Mouse (Mus musculus): Measurements from ENCODE around the gene Yes1. TPM values are rescaled to one million over a fixed set of nuclear protein-coding genes. Genes with fewer than 3 reads are reported as not detected.
"Not testable (repeated sequence)": the region's sequence is repeated elsewhere in the genome, so short reads cannot be mapped to it uniquely, and the experiment has no call there.

Yes1 gene
- total RNA-seq (2022): 10 to 100 TPM; 13.0 to 15.5 (median 14.3) TPM

DNA sequence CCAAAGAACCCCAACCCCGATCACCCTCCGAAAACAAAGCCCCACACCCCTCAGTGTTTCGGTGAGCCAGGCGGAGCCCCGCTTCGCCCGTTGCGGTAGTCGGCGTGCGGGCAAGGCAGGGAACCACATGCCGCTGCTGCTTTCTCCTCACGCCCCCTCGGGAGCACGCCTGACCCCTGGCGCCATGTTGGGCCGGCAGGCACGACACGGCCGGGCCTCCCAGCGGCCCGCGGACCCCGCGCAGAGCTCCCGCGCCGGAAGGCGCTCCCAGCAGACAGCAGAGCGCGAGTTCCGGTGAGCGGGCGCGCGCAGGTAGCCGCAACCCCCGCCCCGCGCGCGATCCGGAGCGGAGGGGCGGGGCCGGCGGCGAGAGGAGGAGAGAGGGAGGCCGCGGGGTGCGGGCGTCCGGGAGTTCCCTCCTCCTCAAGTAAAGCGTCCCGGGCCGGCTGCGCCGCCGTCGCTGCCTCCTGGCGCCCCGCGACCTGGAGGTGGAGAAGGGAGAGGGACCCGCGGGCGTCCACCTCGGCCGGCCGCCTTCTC lies at the start of gene Yes1:
TSS of gene Yes1 (plus strand) at position 371 of the 540 bp plus-strand sequence.
- DNase-seq (ENCODE audit: low spot score in 2 of 2): peak; percentile 47 to 48

DNA sequence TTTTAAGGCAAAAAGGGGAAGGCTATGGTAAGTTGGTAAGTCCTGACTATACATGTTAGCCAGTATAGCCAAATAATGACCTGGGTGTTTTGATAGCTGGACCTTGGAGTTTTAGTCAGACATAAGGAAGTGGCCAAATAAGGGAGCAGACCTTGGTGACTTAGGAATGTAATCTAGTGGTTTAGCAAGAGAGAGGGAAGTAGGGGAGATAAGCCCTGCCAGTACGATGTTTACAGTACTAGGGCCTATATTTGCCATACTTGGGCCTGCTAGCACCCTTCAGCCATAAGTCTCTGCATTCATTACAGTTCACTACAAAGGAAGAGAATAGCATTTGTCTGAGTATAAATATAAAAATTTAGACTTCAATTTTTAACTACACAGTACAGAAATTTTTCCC lies 46.3 kb upstream of the Yes1 start:
- no peak for DNase-seq (ENCODE audit: low spot score in 2 of 2)

DNA sequence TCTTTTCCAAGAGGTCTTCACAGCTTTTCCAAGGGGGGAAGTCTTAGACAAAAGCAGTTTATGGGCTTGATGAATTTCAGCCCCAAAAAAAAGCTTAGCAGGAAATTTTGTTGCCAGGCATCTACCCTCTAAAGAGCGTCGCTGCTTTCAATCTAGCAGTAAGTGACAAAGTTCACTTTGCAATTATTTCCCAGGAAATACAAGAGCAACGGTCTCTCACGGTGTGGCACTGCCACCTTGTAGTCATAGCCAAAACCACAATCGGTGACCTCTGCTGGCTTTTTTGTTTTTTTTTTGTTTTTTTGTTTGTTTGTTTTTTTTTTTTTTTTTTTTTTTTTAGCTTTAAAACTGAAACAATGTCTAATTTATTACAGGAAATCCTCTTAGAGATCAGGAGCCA lies 39.2 kb upstream of the Yes1 start:
- DNase-seq (ENCODE audit: low spot score in 2 of 2): no peak

DNA sequence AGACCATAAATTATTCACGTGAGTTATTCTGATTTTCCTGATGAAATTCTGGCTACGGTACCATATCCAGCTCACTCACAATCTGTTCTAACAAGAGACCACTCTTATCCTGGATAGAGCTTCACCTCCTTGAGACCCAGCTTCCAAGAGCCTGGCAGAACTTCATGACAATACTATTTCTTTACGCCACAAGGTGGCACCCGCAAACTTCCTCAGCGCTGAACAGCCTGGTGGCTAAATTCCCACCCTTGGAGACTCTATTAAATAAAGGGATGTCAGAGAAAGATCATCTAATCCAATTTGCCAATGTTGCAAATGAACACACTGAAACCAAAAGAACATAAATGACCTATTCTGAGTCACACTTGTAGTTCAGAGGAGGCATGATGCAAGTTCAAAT lies 22.8 kb upstream of the Yes1 start:
- DNase-seq (ENCODE audit: low spot score in 2 of 2): peak in 1 of 2 experiments; percentile 23

DNA sequence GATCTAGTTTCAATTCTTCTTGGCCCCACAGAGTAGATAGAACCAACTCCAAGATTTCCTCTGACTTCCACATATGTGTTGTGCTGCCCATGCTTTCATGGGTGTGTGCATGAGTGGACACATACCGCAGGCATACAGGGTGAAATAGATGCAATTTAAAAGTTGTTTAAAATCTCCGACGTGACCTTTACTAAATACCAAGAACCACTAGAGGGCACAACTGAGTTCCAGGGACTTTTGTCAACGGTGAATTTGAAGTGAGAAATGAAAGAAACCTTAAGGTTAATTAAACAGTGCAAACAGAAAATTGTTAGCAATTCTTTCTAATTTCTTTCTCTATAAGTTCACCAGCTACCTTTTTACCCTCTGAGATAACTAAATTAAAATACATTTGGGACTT lies 17.2 kb upstream of the Yes1 start:
- DNase-seq (ENCODE audit: low spot score in 2 of 2): no peak

DNA sequence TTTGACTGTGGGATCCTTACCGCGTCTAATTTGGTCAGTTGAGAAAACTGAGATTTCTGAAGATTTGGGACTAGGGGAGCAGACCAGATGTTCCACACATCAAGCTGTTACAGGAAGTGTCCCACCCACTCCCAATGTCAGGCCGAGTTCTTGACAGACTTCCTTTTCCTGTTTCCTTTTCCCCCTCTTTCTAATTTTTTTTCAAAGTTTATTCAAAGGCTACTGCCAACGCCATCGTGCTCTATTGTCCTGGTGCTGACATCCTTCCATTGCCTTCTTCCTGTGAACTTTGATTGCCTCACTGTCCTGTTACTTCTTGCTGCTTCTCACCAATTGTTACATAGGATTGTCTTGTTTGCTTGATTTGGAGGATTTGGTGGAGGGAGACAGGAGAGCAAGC lies 16.6 kb upstream of the Yes1 start:
- no peak for DNase-seq (ENCODE audit: low spot score in 2 of 2)

DNA sequence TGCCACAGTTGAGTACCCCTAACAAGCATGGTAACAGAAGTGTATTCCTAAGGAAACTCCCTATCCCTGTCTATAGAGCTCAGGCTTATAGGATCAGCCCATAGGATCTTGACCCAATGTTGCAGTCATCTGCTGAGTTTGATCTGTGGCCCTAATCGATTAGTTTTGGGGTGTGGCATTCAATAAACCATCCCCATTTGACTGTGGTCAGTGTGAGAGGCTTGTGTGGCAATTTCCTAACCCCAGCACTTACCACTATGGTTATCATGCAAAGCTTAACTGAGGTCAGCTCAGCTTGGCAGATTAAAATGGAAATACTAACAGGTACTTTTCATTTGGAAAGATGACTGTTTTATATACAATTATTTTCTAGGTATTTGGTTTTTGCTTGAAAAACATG lies 5.1 kb upstream of the Yes1 start:
- no peak for DNase-seq (ENCODE audit: low spot score in 2 of 2)

DNA sequence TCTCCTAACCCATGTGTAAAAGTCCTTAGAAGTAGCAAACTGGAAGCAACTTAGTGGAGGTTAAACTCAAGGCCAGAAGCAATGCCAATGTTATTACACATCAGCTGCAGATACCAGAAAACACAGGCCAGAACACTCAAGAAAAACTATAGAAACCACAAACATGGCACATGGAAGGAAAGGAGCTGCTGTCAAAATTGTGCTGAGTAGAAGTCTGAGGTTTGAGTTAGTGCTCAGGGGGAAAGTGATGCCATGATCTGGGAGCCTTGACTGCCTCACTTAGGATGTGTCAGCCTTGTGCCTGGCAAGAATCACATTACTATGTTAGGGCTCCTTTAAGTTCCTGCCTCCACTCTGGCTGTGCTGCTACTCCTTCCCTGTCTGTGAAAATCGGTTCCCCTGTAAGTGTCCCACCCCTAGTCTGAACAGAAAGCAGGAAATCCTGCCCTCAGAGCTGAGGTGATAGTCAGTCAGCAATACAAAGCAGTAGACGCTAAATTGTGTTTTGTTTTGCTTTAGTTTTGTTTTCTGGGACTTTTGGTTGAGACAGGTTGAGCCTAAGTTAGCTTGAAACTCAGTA lies 3.1 kb upstream of the Yes1 start:
- no peak for DNase-seq (ENCODE audit: low spot score in 2 of 2)

DNA sequence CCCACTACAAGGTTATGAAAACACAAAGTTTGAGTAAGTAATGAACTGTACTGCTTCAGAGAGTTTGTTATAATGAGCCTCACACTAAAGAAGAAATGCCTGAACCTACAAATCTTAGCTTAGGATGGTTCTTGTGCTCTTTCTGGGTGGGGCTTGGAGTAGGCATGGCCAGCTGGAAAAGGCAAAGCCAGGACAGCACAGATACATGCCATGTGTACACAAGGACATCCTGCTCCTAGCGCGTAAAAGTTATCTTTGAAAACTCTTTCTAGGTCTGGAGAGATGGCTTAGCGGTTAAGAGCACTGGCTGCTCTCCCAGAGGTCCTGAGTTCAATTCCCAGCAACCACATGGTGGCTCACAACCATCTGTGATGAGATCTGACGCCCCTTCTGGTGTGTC lies 2.5 kb upstream of the Yes1 start:
- DNase-seq (ENCODE audit: low spot score in 2 of 2): no peak

DNA sequence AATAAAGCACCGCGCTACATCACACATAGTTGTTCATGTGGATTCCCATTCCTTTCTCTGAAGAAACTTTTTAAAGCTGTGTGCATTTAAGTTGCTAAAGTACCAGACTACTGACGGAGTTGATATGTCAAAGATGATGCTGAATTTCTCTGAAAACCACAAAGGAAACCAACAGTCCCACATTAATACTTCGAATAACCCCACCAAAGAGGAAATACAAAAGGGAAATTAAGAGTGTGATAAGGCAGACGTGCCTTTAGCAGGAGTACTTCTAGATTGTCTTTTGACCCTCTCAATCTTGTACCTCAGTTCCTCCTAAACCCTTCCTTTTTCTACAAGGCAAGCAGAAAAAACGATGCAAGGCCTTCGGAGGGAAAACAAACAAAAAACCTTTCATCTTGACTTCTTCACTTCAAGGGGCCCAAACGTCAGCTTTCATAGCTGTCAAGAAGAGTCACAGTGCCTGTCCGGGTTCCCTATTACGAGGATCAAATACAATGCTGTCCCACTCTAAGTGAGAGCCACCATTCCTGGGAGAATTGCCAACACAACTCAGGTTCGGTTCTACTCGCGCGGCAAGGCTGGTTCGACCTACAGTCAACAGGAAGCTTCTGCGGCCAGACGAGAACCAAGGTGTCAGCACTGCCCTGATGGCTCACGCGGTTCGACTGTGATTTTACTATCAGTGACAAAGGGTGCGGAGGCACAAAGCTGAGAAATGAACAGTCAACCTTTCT lies 739 bp upstream of the Yes1 start:
- peak; percentile 9 to 40 for DNase-seq (ENCODE audit: low spot score in 2 of 2)

DNA sequence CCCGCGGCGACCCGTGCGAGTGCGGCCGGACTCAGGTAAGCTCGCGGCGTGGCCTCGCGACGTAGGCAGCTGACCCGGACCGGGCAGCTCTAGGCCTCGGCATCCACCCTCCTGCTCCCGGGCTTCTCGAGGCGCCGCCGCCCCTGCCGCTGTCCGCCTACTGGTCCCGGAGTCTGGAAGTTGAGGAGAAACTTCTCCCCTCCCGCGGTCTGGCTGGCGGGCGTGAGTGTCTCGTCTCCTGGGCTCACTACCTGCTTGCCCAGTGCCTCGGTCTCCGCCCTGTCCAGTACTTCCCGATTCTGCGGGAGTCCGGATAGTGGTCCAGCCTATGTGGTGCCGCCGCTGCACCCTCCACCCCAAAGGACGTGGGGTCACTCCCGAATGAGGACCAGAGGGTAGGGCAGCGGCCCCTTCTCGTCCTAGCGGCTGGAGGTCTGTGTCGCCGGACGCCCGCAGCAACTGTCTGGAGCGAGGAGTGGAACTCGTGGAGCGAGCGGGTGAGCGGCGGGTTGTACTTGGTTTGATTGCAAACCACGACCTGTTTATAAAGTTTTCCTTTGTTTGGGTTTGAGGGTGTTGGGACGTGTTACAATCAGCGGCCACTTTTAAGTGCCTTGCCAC lies 480 bp downstream of the Yes1 start:
- peak in 1 of 2 experiments; percentile 43 for DNase-seq (ENCODE audit: low spot score in 2 of 2)

DNA sequence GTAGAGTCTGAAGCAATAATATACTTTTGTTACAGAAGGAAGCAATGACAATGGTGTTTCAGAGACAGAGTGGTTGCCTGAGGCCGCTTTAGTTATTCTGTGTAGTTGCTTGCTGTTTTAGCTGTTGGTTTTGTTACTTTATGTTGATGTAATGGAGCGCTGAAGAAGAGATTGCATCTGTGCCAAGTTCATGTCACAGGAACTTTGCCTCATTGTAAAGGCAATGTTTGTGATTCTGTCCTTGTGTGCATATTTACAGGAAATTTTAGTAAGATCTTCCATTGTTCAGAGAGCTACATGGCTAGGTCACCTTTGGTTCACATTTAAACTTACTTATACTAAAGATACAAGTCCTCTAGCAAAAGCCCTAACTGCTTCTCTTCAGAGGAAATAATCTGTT lies 3.3 kb downstream of the Yes1 start:
- no peak for DNase-seq (ENCODE audit: low spot score in 2 of 2)

DNA sequence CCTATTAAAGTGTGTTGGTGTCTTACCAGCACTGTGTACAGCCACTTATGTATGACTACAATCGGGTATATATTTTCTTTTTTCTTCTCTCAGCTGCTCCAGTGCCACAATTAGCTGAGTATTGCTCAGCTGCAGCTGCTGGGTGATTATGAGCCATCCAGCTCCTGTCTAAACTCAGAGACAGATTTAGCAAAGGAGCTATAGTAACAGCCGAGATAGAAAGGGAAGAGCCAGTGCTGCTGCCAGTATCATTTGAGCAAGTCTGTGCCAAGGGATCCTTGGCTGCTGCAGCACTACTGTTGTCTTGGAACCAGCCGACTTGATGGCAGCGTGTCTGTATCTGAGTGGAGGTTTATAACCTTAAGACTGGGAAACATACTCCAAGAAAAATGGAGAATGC lies 3.7 kb downstream of the Yes1 start:
- DNase-seq (ENCODE audit: low spot score in 2 of 2): peak; percentile 20 to 71

DNA sequence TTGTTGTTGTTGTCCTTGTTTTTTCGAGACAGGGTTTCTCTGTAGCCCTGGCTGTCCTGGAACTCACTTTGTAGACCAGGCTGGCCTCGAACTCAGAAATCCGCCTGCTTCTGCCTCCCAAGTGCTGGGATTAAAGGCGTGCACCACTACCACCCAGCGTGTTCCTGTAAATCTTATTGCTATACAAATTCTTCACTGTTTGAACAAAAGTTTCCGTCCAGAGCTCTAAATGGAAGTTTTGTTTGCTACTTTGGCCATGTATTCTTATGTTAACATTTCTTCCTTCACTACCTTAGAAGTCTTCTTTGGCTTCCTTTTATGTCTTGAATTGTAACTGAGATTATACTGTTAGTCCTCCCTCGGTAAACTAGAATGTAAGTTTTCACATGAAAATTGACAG lies 5.5 kb downstream of the Yes1 start:
- DNase-seq (ENCODE audit: low spot score in 2 of 2): not testable (repeated sequence)

DNA sequence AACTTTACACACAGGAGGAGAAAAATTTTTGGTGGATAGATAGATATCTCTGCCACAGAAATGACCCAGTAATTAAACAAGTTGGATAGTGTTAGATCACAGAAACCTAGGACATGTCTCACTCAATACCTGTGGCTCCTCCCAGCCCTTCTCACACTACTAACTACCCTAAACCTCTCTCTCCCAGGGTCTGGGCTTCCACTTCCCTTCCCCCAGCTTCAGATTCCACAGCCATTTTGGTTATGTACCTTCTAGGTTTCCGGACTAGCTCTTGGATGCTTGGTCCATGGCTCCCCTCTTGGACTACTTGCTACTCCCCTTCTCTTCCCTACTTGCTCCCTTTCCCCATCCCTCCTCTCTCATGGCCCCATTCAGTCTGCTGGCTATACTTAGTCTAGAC lies 6.9 kb downstream of the Yes1 start:
- no peak for DNase-seq (ENCODE audit: low spot score in 2 of 2)

DNA sequence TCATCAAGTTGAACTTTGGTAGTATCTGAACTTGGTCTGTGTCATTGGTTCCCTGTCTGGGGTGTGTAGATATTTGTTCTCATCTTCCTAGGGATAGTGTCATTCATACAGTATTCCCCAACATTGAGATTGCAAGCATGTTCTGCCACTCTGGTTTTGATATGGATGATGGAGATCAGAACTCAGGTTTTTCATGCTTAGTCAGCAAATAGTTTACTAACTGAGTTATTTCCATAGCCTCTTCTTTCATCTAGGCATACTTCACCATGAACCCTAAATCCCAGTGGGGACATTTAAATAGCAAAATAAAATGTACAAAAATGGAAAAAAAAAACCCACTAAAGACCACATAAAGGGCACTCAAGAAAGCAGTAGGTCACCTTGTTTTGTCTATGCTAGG lies 12.7 kb downstream of the Yes1 start:
- DNase-seq (ENCODE audit: low spot score in 2 of 2): no peak

DNA sequence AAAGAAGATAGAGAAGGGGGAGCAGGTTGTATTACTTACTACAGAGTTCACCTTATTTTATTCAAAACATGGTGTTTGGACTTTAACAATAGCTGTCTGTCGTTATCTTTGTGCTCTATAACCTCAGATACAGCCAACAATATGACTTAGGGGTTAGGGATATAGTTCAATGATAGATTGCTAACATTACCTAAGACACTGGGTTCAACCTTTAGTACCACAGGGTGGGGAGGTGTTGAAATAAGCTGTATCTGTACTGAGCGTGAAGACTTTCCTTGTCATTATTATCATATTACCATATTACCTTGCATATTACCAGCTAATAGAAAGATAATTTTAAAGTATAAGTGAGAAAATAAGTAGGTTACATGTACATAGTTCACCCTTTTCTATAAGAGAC lies 13.8 kb downstream of the Yes1 start:
- DNase-seq (ENCODE audit: low spot score in 2 of 2): no peak

DNA sequence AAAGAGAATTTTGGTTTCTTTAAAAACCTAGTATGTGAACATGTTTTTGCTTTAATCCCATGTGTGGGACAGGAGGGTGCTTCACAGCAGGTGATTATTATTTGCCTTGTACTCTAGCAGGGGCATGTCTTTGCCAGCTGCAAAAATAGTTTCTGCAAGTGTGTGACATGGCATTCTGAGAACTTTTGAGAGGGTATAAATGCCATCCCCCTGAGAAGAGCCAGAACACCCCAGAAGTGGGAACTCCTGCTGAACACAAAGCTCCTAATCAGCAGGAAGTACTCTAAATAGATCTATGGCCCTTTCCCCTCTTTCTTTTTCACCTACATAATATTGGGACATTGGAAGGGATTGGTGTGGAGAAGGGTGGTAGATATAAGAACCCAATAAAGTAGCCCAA lies 22.2 kb downstream of the Yes1 start:
- no peak for DNase-seq (ENCODE audit: low spot score in 2 of 2)

DNA sequence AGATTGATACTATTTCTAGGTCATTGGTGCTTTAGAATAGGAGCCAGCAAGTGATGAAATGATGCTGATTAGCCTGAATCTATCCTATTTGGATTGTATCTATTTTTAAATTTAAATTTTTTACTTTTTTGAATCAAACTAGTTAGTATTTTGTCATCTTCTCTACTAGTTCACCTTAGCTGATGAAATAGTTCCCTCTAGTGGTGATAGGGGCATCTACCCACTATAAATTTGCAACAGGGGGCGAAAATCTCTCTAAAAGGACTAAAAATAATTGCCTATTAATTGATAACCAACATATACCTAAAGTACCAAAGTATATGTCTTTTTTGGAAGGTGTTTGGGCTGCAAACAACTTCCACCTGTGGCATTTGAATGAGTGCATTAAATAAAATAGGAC lies 46.4 kb downstream of the Yes1 start:
- no peak for DNase-seq (ENCODE audit: low spot score in 2 of 2)

DNA sequence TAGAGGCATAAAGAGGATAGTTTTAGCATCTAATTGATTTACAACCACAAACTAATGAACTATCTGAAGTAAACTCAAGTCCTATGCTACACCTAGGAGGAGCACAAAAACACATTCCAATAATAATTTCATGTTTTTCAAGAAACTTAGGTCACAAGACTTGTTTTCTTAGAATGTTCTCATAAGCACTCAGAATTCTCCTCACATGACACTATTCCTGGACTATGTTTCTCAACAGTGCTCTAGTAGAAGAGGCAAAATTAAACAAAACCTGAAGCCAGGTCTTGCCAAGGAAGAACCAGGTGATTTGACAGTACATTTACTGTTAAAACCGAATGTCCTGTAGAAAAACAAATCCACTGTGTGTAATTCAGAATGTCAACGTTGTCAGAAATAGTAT lies 71.5 kb downstream of the Yes1 start:
- DNase-seq (ENCODE audit: low spot score in 2 of 2): no peak

DNA sequence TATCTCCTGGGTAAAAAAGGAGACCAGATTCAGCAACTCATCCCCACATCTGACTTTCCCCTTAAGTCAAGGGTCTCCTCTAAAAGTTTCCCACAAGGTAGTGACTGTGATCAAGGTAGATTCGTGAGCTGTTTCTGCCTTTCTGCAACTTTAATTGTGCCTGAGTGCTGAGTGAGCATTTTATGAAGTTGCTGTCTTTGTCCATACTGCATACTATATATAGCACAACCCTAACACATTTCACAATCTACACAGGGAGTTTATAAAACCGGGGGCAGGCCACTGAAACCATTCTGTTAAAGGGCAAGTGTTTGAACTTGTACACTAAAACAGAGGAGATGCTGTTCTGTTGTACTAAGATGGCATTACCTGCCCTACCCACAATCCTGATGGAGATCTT lies 82.4 kb downstream of the Yes1 start:
- DNase-seq (ENCODE audit: low spot score in 2 of 2): no peak

DNA sequence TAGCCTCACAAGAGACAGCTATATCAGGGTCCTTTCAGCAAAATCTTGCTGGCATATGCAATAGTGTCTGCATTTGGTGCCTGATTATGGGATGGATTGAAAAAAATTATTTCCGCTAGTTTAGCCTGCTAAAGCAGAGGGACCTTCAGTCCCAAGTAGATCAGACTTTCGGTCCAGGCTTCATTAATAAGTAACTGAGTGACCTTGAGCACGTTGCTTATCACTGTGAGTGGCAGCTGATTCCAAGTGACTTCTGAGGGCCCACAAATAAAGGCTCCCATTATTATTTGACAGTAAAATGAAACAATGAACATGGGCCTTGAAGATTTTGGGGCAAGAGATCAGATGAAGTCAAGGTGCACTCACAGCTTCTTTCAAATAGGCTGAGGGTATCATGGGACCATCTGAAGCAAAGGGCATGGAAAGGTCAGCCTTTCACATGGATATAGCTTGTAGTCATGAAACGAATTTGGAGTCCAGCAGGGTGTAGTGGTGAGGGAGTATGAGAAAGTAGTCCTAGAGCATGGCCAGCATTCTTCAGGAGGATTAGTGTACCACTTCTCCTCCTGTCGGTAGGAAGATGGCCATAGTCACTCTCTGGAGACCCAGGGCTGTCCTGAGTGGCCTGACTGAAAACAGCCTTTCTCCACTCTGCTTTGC lies 86.4 kb downstream of the Yes1 start:
- DNase-seq (ENCODE audit: low spot score in 2 of 2): no peak
